Mouse (Mus musculus) gastrocnemius, adult 2 months (tissue): ENCODE results near the gene Capn5. TPM values are rescaled to one million over a fixed set of nuclear protein-coding genes. Genes with fewer than 3 reads are reported as not detected.

ENCODE experiments used
- DNase-seq: peaks from one replicate; pipeline ENCODE4 v3.0.0; 2022
- H3K27ac ChIP-seq: fragments of 200-600 bp; 2 replicates; pipeline ENCODE4 v1.8.1; 2022; ENCODE audit warnings: mild to moderate bottlenecking
- H3K4me3 ChIP-seq: fragments of 200-600 bp; 2 replicates; pipeline ENCODE4 v1.8.1; 2022; ENCODE audit warnings: mild to moderate bottlenecking, moderate library complexity
- CTCF ChIP-seq: fragments of 200-600 bp; IDR thresholded peaks from 2 replicates; pipeline ENCODE4 v1.8.1; 2022; ENCODE audit warnings: antibody characterized with exemption, mild to moderate bottlenecking, moderate library complexity
- intact Hi-C: fragments of 180-260 bp; cut with DNase I; formaldehyde crosslinking; loops from one replicate; pipeline ENCODE4 v1.15.1; 2025
- total RNA-seq, 2 experiments: library from RNA; stranded (reverse); gene quantifications; 2 replicates each; pipeline ENCODE4 v1.2.3; 2021

Gene Capn5
- total RNA-seq, 2 experiments from 2014 or later = 1.3 to 2.3 TPM

GRCm38 (mm10) chr7:98082376-98082775 lies 95.7 kb downstream of the Capn5 start:
- DNase-seq = no peak
- H3K4me3 ChIP-seq = no peak overlapping the region
- no peak overlapping the region for H3K27ac ChIP-seq
- intact Hi-C loops = loop anchor here (10.0 kb wide), 1 partner anchor 338 kb away; no protein-coding TSS in a partner anchor
- TF ChIP-seq CTCF = no peak

- TF ChIP-seq CTCF = no peak
- H3K27ac ChIP-seq = no peak overlapping the region
- DNase-seq = no peak
- H3K4me3 ChIP-seq = no peak overlapping the region
- intact Hi-C loops = no loop called here
Observed at GRCm38 (mm10) chr7:98077453-98077852, 100.6 kb downstream of the Capn5 start.

- TF ChIP-seq CTCF = peak; percentile 97
- peak; percentile 87 for DNase-seq
- intact Hi-C loops = loop anchor here (1.0 kb wide), 1 partner anchor 49 kb away; no protein-coding TSS in a partner anchor
- no peak overlapping the region for H3K27ac ChIP-seq
- H3K4me3 ChIP-seq = no peak overlapping the region
Observed at GRCm38 (mm10) chr7:98071620-98072019, 106.5 kb downstream of the Capn5 start.

Other genes with a start within 250 kb of the Capn5 start
- 1 to 10 TPM; 1.4 to 3.0 TPM for gene Myo7a, start 58.8 kb downstream of the Capn5 start, total RNA-seq
- under 1 TPM in 1 of 2 experiments, not detected in 1; 0.17 TPM for gene Omp, start 32.8 kb downstream of the Capn5 start, total RNA-seq
- not detected for gene B3gnt6, start 21.2 kb upstream of the Capn5 start, total RNA-seq
- gene Acer3, start 142.9 kb upstream of the Capn5 start, total RNA-seq = 1 to 10 TPM; 4.0 to 5.3 TPM
- gene Tsku, start 183.1 kb upstream of the Capn5 start, total RNA-seq = 1 to 10 TPM; 1.1 to 2.2 TPM